Mouse (Mus musculus) neural tube, embryonic 15.5 days (tissue): Measurements from ENCODE around the gene Mphosph9. TPM values are rescaled to one million over a fixed set of nuclear protein-coding genes. Genes with fewer than 3 reads are reported as not detected.
"Not testable (repeated sequence)": the region's sequence is repeated elsewhere in the genome, so short reads cannot be mapped to it uniquely, and the experiment has no call there.

ENCODE experiments used
- ATAC-seq: fragments of 200-750 bp; cut with Nextera tagmentation; 2 replicates; pipeline ENCODE4 v1.8.0; 2017; ENCODE audit warnings: mild to moderate bottlenecking, moderate TSS enrichment, moderate library complexity; ENCODE audit not compliant: low FRiP score
- H3K27ac ChIP-seq: fragments of 300-500 bp; sonication (generic); replicated peaks from 2 replicates; pipeline ENCODE4 v1.5.1; 2015; ENCODE audit warnings: mild to moderate bottlenecking, inconsistent platforms
- H3K27me3 ChIP-seq: fragments of 300-500 bp; sonication (generic); replicated peaks from 2 replicates; pipeline ENCODE4 v1.6.1; 2015; ENCODE audit warnings: inconsistent platforms
- H3K36me3 ChIP-seq: fragments of 300-500 bp; sonication (generic); 2 replicates; pipeline ENCODE4 v1.6.1; 2015; ENCODE audit warnings: inconsistent platforms
- H3K4me1 ChIP-seq: fragments of 300-500 bp; sonication (generic); 2 replicates; pipeline ENCODE4 v1.6.1; 2015; ENCODE audit warnings: inconsistent platforms
- H3K4me2 ChIP-seq: fragments of 300-500 bp; sonication (generic); 2 replicates; pipeline ENCODE4 v1.6.1; 2015; ENCODE audit warnings: inconsistent platforms, mild to moderate bottlenecking, moderate library complexity
- H3K4me3 ChIP-seq: fragments of 300-500 bp; sonication (generic); replicated peaks from 2 replicates; pipeline ENCODE4 v1.5.1; 2015; ENCODE audit warnings: mild to moderate bottlenecking, inconsistent platforms
- H3K9ac ChIP-seq: fragments of 300-500 bp; sonication (generic); replicated peaks from 2 replicates; pipeline ENCODE4 v1.6.1; 2015; ENCODE audit warnings: mild to moderate bottlenecking, inconsistent platforms
- H3K9me3 ChIP-seq: fragments of 300-500 bp; sonication (generic); replicated peaks from 2 replicates; pipeline ENCODE4 v1.6.1; 2016; ENCODE audit warnings: inconsistent platforms
- WGBS: fragments of 180-500 bp; shearing (Covaris S2); methylation state at CpG from one replicate; pipeline ENCODE4 v1.1.7; 2015; ENCODE audit warnings: mixed read lengths; 5-methylcytosine and 5-hydroxymethylcytosine counted together
- polyA plus RNA-seq: library from polyadenylated mRNA; unstranded; fragments of >200 nt; fragmentation: Nextera tagmentation; extraction: Ambion mirVana; gene quantifications from 2 replicates; pipeline ENCODE4 v1.2.1, GENCODE M21; 2015

Gene Mphosph9
- polyA plus RNA-seq, 1 experiment from 2014 or later: 10.7 TPM

GRCm38 (mm10) chr5:124217566-124218249 is 110.1 kb downstream of the Mphosph9 start:
- no peak overlapping the region for H3K4me3 ChIP-seq
- peaks cover 13% of the 10 kb centered on the region; the same call in 1 of the 2 replicates for H3K36me3 ChIP-seq
- H3K27me3 ChIP-seq: no peaks in the 10 kb centered on the region
- no peak overlapping the region for H3K9ac ChIP-seq
- no peak overlapping the region for H3K27ac ChIP-seq
- no peak for ATAC-seq
- H3K4me2 ChIP-seq: no peak overlapping the region
- H3K9me3 ChIP-seq: no peaks in the 10 kb centered on the region
- H3K4me1 ChIP-seq: peaks cover 44% of the 10 kb centered on the region
- WGBS: 59% methylated on average over 8 of the region's 8 CpGs

- not testable (repeated sequence) for H3K4me2 ChIP-seq, H3K9ac ChIP-seq, H3K27me3 ChIP-seq, H3K27ac ChIP-seq, ATAC-seq, H3K9me3 ChIP-seq, H3K4me3 ChIP-seq
- peaks cover 13% of the 10 kb centered on the region; the same call in 1 of the 2 replicates for H3K36me3 ChIP-seq
- peaks cover 40% of the 10 kb centered on the region for H3K4me1 ChIP-seq
- WGBS: 95% methylated on average over 5 of the region's 5 CpGs
Observed at GRCm38 (mm10) chr5:124217092-124217491, 110.7 kb downstream of the Mphosph9 start.

- Histone ChIP-seq H3K4me2 (no peak overlapping the region), H3K27ac (no peak overlapping the region), H3K4me1 (peaks cover 35% of the 10 kb centered on the region), H3K9ac (no peak overlapping the region), H3K27me3 (no peaks in the 10 kb centered on the region), H3K4me3 (no peak overlapping the region), H3K9me3 (no peaks in the 10 kb centered on the region), H3K36me3 (peaks cover 13% of the 10 kb centered on the region; the same call in 1 of the 2 replicates)
- ATAC-seq: no peak
- WGBS: 89% methylated on average over 6 of the region's 6 CpGs
Observed at GRCm38 (mm10) chr5:124216403-124216802, 111.4 kb downstream of the Mphosph9 start.

GRCm38 (mm10) chr5:124215647-124216046 is 112.1 kb downstream of the Mphosph9 start:
- Histone ChIP-seq H3K9ac (no peak overlapping the region), H3K27me3 (no peaks in the 10 kb centered on the region), H3K4me1 (peaks cover 33% of the 10 kb centered on the region), H3K4me2 (no peak overlapping the region), H3K27ac (peak overlapping the region; percentile 28; the same call in 1 of the 2 replicates), H3K9me3 (no peaks in the 10 kb centered on the region), H3K36me3 (peaks cover 13% of the 10 kb centered on the region; the same call in 1 of the 2 replicates), H3K4me3 (no peak overlapping the region)
- 82% methylated on average over 10 of the region's 10 CpGs for WGBS
- ATAC-seq: no peak

- H3K27ac ChIP-seq: peak overlapping the region; percentile 28; the same call in 1 of the 2 replicates
- ATAC-seq: no peak
- no peaks in the 10 kb centered on the region for H3K9me3 ChIP-seq
- peaks cover 13% of the 10 kb centered on the region; the same call in 1 of the 2 replicates for H3K36me3 ChIP-seq
- no peaks in the 10 kb centered on the region for H3K27me3 ChIP-seq
- H3K4me2 ChIP-seq: no peak overlapping the region
- 84% methylated on average over 14 of the region's 14 CpGs for WGBS
- no peak overlapping the region for H3K9ac ChIP-seq
- H3K4me1 ChIP-seq: peaks cover 32% of the 10 kb centered on the region
- H3K4me3 ChIP-seq: no peak overlapping the region
Observed at GRCm38 (mm10) chr5:124214516-124215145, 113.1 kb downstream of the Mphosph9 start.

GRCm38 (mm10) chr5:124213588-124214469 is 113.9 kb downstream of the Mphosph9 start:
- Histone ChIP-seq H3K4me1 (peaks cover 27% of the 10 kb centered on the region; the same call in 1 of the 2 replicates), H3K9me3 (no peaks in the 10 kb centered on the region), H3K36me3 (peaks cover 13% of the 10 kb centered on the region; the same call in 1 of the 2 replicates), H3K27me3 (no peaks in the 10 kb centered on the region), H3K4me2 (no peak overlapping the region), H3K9ac (no peak overlapping the region), H3K4me3 (no peak overlapping the region), H3K27ac (no peak overlapping the region; the same call in 1 of the 2 replicates)
- no peak for ATAC-seq
- 81% methylated on average over 13 of the region's 13 CpGs for WGBS

GRCm38 (mm10) chr5:124211669-124212068 is 116.1 kb downstream of the Mphosph9 start:
- H3K4me3 ChIP-seq: no peak overlapping the region
- peaks cover 44% of the 10 kb centered on the region for H3K4me1 ChIP-seq
- no peak overlapping the region for H3K27ac ChIP-seq
- H3K4me2 ChIP-seq: no peak overlapping the region
- no peaks in the 10 kb centered on the region for H3K9me3 ChIP-seq
- no peak overlapping the region for H3K9ac ChIP-seq
- H3K27me3 ChIP-seq: no peaks in the 10 kb centered on the region
- no peak for ATAC-seq
- H3K36me3 ChIP-seq: peaks cover 13% of the 10 kb centered on the region; the same call in 1 of the 2 replicates
- 89% methylated on average over 2 of the region's 2 CpGs for WGBS

GRCm38 (mm10) chr5:124211234-124211633 is 116.5 kb downstream of the Mphosph9 start:
- peaks cover 48% of the 10 kb centered on the region for H3K4me1 ChIP-seq
- ATAC-seq: no peak
- no peaks in the 10 kb centered on the region for H3K9me3 ChIP-seq
- H3K27me3 ChIP-seq: no peaks in the 10 kb centered on the region
- H3K36me3 ChIP-seq: peaks cover 13% of the 10 kb centered on the region; the same call in 1 of the 2 replicates
- H3K4me3 ChIP-seq: no peak overlapping the region
- no peak overlapping the region for H3K4me2 ChIP-seq
- H3K27ac ChIP-seq: no peak overlapping the region
- 87% methylated on average over 8 of the region's 8 CpGs for WGBS
- no peak overlapping the region for H3K9ac ChIP-seq

- ATAC-seq: no peak
Observed at GRCm38 (mm10) chr5:124210281-124211016, 117.3 kb downstream of the Mphosph9 start.

GRCm38 (mm10) chr5:124209850-124210249 is 117.9 kb downstream of the Mphosph9 start:
- Histone ChIP-seq H3K9me3 (no peaks in the 10 kb centered on the region), H3K4me3 (no peak overlapping the region), H3K9ac (no peak overlapping the region), H3K27me3 (no peaks in the 10 kb centered on the region), H3K4me2 (no peak overlapping the region), H3K36me3 (peaks cover 6% of the 10 kb centered on the region; the same call in 1 of the 2 replicates), H3K4me1 (peaks cover 53% of the 10 kb centered on the region), H3K27ac (no peak overlapping the region)
- ATAC-seq: no peak
- 67% methylated on average over 6 of the region's 6 CpGs for WGBS

More at GRCm38 (mm10) chr5:124210281-124211016, 117.3 kb downstream of the Mphosph9 start:
- H3K4me1 ChIP-seq: peaks cover 56% of the 10 kb centered on the region
- 70% methylated on average over 18 of the region's 18 CpGs for WGBS
- H3K27me3 ChIP-seq: no peaks in the 10 kb centered on the region
- H3K36me3 ChIP-seq: peaks cover 10% of the 10 kb centered on the region; the same call in 1 of the 2 replicates
- H3K9ac ChIP-seq: no peak overlapping the region
- no peak overlapping the region for H3K4me3 ChIP-seq
- H3K27ac ChIP-seq: no peak overlapping the region
- H3K9me3 ChIP-seq: no peaks in the 10 kb centered on the region
- H3K4me2 ChIP-seq: no peak overlapping the region

GRCm38 (mm10) chr5:124208030-124208429 is 119.7 kb downstream of the Mphosph9 start:
- H3K4me1 ChIP-seq: peaks cover 49% of the 10 kb centered on the region
- H3K9ac ChIP-seq: no peak overlapping the region
- no peak overlapping the region for H3K27ac ChIP-seq
- H3K4me2 ChIP-seq: no peak overlapping the region
- WGBS: 49% methylated on average over 8 of the region's 8 CpGs
- no peak for ATAC-seq
- H3K27me3 ChIP-seq: no peaks in the 10 kb centered on the region
- no peaks in the 10 kb centered on the region for H3K9me3 ChIP-seq
- peaks cover 2% of the 10 kb centered on the region; the same call in 1 of the 2 replicates for H3K36me3 ChIP-seq
- no peak overlapping the region for H3K4me3 ChIP-seq
